Mouse (Mus musculus) brain, embryonic 14.5 days (tissue): ENCODE measurements at regions not wholly inside any gene's neighbourhood (a gene's known extent, or its start where the extent isn't known, plus 50 kb on each side); places are given as distances from the start of the nearest gene placed in this dataset.

Source experiments
- DNase-seq: peaks from one replicate; pipeline ENCODE4 v3.0.0-alpha.2; 2011; ENCODE audit warnings: low read depth
- CTCF ChIP-seq: fragments of 200-500 bp; IDR thresholded peaks from 2 replicates; pipeline ENCODE4 v1.5.1; 2012; ENCODE audit warnings: inconsistent platforms, mild to moderate bottlenecking, moderate library complexity, borderline replicate concordance; ENCODE audit not compliant: insufficient read depth, insufficient read length; ENCODE audit errors: extremely low read depth
- POLR2A ChIP-seq: fragments of 200-500 bp; IDR thresholded peaks from 2 replicates; pipeline ENCODE4 v1.6.1; 2012; ENCODE audit warnings: mild to moderate bottlenecking, inconsistent platforms, borderline replicate concordance; ENCODE audit not compliant: poor library complexity, insufficient read depth, insufficient read length, severe bottlenecking; ENCODE audit errors: extremely low read depth

- no peak for DNase-seq
- no peak for TF ChIP-seq CTCF
- no peak for TF ChIP-seq POLR2A
These were observed 50.2 kb upstream of the Ptprg start for GRCm38 (mm10) chr14:11503156-11503555.
